Mouse (Mus musculus): ENCODE data around the gene Npb. TPM values are rescaled to one million over a fixed set of nuclear protein-coding genes. Genes with fewer than 3 reads are reported as not detected.

Npb gene
- polyA plus RNA-seq (2021; fragmentation: Nextera tagmentation), result 2.9 and 3.2 TPM in 2 replicates
- long read RNA-seq, experiment 1, result 0 reads
- long read RNA-seq, experiment 2, result 0 reads

DNA sequence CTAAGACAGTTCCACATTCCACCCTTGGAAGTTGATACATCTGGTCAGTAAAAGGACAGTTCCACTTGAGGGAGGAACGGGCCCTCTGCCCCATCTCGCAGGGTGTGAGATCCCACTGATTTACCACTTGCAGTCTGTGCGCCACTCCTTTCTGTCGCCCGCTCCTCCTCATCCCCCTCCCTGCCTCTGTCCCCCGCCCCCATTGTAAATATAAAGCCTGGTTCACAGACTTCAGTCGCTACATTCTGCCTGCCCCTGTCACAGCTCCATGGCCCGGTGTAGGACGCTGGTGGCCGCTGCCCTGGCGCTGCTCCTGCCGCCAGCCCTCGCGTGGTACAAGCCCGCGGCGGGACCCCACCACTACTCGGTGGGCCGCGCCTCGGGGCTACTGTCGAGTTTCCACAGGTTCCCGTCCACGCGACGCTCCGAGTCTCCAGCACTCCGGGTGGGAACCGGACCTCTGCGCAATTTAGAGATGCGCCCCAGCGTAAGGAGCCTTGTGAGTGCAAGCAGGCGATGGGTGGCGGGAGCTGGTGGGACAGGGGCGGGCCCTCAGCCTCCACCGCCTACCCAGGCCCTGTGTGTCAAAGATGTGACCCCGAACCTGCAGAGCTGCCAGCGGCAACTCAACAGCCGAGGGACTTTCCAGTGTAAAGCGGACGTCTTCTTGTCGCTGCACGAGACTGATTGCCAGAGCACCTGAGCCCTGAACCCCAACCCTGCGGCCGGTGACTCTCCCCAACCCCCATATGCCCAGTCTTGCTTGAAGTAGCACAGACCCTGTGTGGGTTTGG, at the start of gene Npb:
Npb (plus strand) TSS at position 237 of the 794 bp plus-strand sequence.

GRCm38 (mm10) chr11:120572752-120573584, 35.3 kb upstream of the Npb start, which contains the start of gene P4hb:
TSS of gene P4hb (minus strand) at chr11:120573253.

DNA sequence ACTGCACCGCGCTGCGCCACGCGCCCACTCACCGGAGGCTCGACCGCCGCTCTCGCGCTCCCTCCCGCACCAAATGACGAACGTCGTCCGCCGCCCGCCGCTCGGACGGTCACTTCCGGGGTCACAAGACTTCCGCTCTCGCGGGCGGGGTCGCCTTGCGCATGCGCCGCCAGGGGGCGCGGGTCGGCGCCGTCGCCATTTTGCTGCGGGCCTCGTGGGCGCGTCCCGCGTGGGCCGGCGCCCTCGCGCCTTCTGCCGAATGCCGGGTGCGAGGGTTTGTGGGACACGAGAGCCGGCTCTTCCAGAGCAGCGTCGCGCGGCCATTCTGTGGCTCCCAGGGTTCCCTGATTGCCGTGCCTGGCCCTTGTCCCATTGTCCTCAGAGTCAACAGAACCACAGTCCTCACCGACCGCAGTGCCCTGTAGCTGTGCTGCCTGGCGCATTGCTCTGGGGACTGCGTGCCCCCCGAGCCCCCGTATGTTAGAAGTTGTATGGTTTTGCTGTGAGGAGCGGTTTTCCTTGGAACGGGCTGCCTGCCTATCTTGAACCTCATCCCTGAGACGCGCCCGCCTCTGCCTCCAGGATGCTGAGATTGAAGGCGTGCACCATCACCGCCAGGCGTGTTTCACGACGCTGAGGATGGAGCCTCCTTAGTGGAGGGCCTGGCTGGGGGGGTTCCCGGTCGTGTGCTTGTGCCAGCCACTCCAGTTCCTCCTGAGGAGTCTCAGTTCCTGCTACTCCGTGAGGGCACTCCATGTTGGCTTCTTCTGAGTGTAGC, 26.6 kb upstream of the Npb start, which contains the start of gene Arhgdia:
Arhgdia (minus strand) TSS at position 135 of the 778 bp plus-strand sequence.

DNA sequence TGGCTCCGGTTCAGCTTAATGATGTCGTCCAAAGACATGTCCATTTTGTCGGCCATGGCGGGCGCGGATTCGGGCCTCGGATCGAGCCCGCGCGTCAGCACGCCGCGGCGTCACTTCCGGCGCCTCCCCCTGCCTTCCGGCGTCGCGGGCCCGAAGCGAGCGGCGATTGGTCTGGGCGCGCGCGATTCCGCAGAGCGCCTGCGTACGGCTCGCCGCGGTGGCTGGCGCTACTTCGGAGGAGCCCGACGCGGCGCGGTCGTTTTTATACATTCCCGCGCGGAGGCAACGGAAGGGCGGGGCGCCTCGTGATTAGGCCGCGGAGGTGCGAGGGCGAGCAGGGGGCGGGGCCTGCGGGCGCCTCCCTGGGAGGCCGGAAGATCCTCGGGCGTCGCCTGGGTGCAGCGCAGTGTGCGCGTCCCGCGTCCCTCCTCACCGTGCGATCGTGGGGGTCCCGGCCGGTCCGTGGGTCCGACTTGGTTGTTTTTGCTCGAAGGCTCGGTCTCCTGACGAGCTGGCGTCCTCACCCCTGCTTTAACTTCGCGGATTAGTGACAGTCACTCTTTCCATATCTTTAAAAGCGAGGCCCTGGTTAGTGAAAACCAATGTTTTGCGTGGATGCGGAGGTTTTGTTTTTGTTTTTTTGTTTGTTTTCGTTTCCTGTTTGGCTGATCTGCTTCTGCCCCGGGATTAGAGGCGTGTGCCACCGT, 9.8 kb upstream of the Npb start, which contains the start of the genes Alyref and Anapc11:
Alyref (minus strand) TSS at position 83 of the 707 bp plus-strand sequence.
Anapc11 (plus strand) TSS at position 139 of the 707 bp plus-strand sequence.

GRCm38 (mm10) chr11:120617519-120618112, 9.3 kb downstream of the Npb start, which contains the start of gene Pcyt2:
TSS of gene Pcyt2 (minus strand) at chr11:120617936.

GRCm38 (mm10) chr11:120625152-120625775, 17.0 kb downstream of the Npb start, which contains the start of gene Sirt7:
TSS of gene Sirt7 (minus strand) at chr11:120625240.

GRCm38 (mm10) chr11:120633520-120634343, 25.5 kb downstream of the Npb start, which contains the start of gene Mafg:
TSS of gene Mafg (minus strand) at chr11:120633600.

DNA sequence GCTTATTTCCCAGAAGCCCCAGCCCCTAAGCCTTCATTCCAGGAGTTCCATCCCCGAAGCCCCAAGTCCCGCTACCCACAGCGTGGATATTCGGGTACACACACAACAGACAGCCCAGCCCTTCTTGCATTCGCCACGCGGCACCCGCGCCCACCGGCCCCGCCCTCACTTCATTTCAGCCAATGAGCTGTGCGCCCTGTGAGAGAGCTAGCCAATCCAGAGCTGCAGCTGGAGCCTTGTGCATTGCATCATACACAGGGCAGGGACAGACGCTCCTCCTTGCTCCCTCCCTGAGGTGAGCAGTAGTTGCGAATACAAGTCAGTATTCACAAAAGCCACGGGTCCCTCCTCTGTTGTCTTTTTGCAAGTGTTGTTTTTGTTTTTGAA, 35.3 kb downstream of the Npb start, which contains the start of gene Pycr1:
Pycr1 (minus strand) TSS at position 169 of the 387 bp plus-strand sequence.

DNA sequence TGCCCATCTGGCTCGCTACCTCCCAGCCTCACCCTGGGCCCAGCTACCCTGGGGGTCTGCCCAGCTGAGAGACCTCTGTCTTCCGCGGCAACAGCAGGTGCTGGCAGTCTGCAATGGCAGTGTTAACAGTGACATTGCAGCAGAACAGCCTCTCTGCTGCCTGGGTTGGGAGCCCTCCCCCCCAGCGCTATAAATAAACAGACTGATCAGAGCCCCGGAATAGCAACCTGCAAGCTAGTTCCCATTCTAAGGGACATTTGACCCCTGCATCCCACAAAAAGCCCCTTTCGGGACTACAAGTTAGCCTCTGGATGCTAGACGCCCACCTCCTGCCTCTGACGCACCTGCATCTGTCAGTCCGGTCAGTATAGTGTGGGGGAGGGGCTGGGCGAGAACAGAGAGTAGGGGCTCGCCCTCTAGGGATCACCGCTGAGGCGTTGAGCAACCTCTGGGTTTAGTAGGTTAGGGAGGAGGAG, 39.8 kb downstream of the Npb start, which contains the start of gene Myadml2:
Myadml2 (minus strand) TSS at position 158 of the 476 bp plus-strand sequence.

Small RNA genes lying within 50 kb of the gene (microRNA-seq; reads per million reads assigned to microRNA genes)
- gene Mir6936, result 7.5 reads per million, percentile 26 among the genes with 10 or more reads in this experiment

Other genes starting within 250 kb of the Npb start
- 1.6 TPM in 2 replicates for gene Fscn2, start 246.9 kb upstream of the Npb start, polyA plus RNA-seq (2021; fragmentation: Nextera tagmentation)
- 8.4 and 9.4 TPM in 2 replicates for gene Faap100, start 229.7 kb upstream of the Npb start, polyA plus RNA-seq (2021; fragmentation: Nextera tagmentation)
- 5.8 and 6.1 TPM in 2 replicates for gene Nploc4, start 170.8 kb upstream of the Npb start, polyA plus RNA-seq (2021; fragmentation: Nextera tagmentation)
- gene Tspan10, start 165.8 kb upstream of the Npb start, polyA plus RNA-seq (2021; fragmentation: Nextera tagmentation), result 0.21 TPM in 1 of 2 replicates, not detected in the other
- 0.58 and 1.0 TPM in 2 replicates for gene Pde6g, start 155.0 kb upstream of the Npb start, polyA plus RNA-seq (2021; fragmentation: Nextera tagmentation)
- 31.7 and 34.6 TPM in 2 replicates for gene Oxld1, start 150.4 kb upstream of the Npb start, polyA plus RNA-seq (2021; fragmentation: Nextera tagmentation)
- 29.5 and 39.5 TPM in 2 replicates for gene Ccdc137, start 150.4 kb upstream of the Npb start, polyA plus RNA-seq (2021; fragmentation: Nextera tagmentation)
- gene Arl16, start 140.9 kb upstream of the Npb start, polyA plus RNA-seq (2021; fragmentation: Nextera tagmentation), result 87.8 and 95.3 TPM in 2 replicates
- 104 and 110 TPM in 2 replicates for gene Mrpl12, start 123.9 kb upstream of the Npb start, polyA plus RNA-seq (2021; fragmentation: Nextera tagmentation)
- 13.3 and 13.5 TPM in 2 replicates for gene Slc25a10, start 116.6 kb upstream of the Npb start, polyA plus RNA-seq (2021; fragmentation: Nextera tagmentation)
- gene Gcgr, start 77.8 kb upstream of the Npb start, polyA plus RNA-seq (2021; fragmentation: Nextera tagmentation), result 0.06 TPM in 1 of 2 replicates, not detected in the other
- 224 and 238 TPM in 2 replicates for gene Mcrip1, start 58.8 kb upstream of the Npb start, polyA plus RNA-seq (2021; fragmentation: Nextera tagmentation)
- gene Ppp1r27, start 57.3 kb upstream of the Npb start, polyA plus RNA-seq (2021; fragmentation: Nextera tagmentation), result not detected in 2 replicates
- 126 and 135 TPM in 2 replicates for gene P4hb, start 35.2 kb upstream of the Npb start, polyA plus RNA-seq (2021; fragmentation: Nextera tagmentation)
- 199 and 207 TPM in 2 replicates for gene Arhgdia, start 26.9 kb upstream of the Npb start, polyA plus RNA-seq (2021; fragmentation: Nextera tagmentation)
- gene Alyref, start 10.1 kb upstream of the Npb start, polyA plus RNA-seq (2021; fragmentation: Nextera tagmentation), result 8.1 and 9.0 TPM in 2 replicates
- gene Anapc11, start 10.1 kb upstream of the Npb start, polyA plus RNA-seq (2021; fragmentation: Nextera tagmentation), result 89.9 and 107 TPM in 2 replicates
- gene Pcyt2, start 9.5 kb downstream of the Npb start, polyA plus RNA-seq (2021; fragmentation: Nextera tagmentation), result 107 and 110 TPM in 2 replicates
- 18.0 and 18.2 TPM in 2 replicates for gene Sirt7, start 16.8 kb downstream of the Npb start, polyA plus RNA-seq (2021; fragmentation: Nextera tagmentation)
- gene Mafg, start 25.1 kb downstream of the Npb start, polyA plus RNA-seq (2021; fragmentation: Nextera tagmentation), result 12.7 and 13.4 TPM in 2 replicates
- 3.6 and 4.8 TPM in 2 replicates for gene Pycr1, start 35.3 kb downstream of the Npb start, polyA plus RNA-seq (2021; fragmentation: Nextera tagmentation)
- 3.6 and 4.0 TPM in 2 replicates for gene Myadml2, start 39.7 kb downstream of the Npb start, polyA plus RNA-seq (2021; fragmentation: Nextera tagmentation)
- 0.49 and 1.1 TPM in 2 replicates for gene Notum, start 52.7 kb downstream of the Npb start, polyA plus RNA-seq (2021; fragmentation: Nextera tagmentation)
- 44.3 and 52.2 TPM in 2 replicates for gene Aspscr1, start 64.5 kb downstream of the Npb start, polyA plus RNA-seq (2021; fragmentation: Nextera tagmentation)
- 64.8 and 72.5 TPM in 2 replicates for gene Cenpx, start 105.3 kb downstream of the Npb start, polyA plus RNA-seq (2021; fragmentation: Nextera tagmentation)
- gene Lrrc45, start 105.4 kb downstream of the Npb start, polyA plus RNA-seq (2021; fragmentation: Nextera tagmentation), result 5.4 and 6.0 TPM in 2 replicates
- gene Rac3, start 113.0 kb downstream of the Npb start, polyA plus RNA-seq (2021; fragmentation: Nextera tagmentation), result 40.8 and 52.4 TPM in 2 replicates
- gene Dcxr, start 118.8 kb downstream of the Npb start, polyA plus RNA-seq (2021; fragmentation: Nextera tagmentation), result 31.5 TPM in 2 replicates
- gene Cbr2, start 123.6 kb downstream of the Npb start, polyA plus RNA-seq (2021; fragmentation: Nextera tagmentation), result 0.85 and 1.5 TPM in 2 replicates
- 0.48 and 1.6 TPM in 2 replicates for gene Hmga1b, start 154.3 kb downstream of the Npb start, polyA plus RNA-seq (2021; fragmentation: Nextera tagmentation)
- 47.1 and 63.6 TPM in 2 replicates for gene Rfng, start 175.7 kb downstream of the Npb start, polyA plus RNA-seq (2021; fragmentation: Nextera tagmentation)
- gene Gps1, start 175.8 kb downstream of the Npb start, polyA plus RNA-seq (2021; fragmentation: Nextera tagmentation), result 257 and 261 TPM in 2 replicates
- 35.9 and 39.6 TPM in 2 replicates for gene Dus1l, start 187.9 kb downstream of the Npb start, polyA plus RNA-seq (2021; fragmentation: Nextera tagmentation)
- 45.4 and 45.9 TPM in 2 replicates for gene Fasn, start 216.1 kb downstream of the Npb start, polyA plus RNA-seq (2021; fragmentation: Nextera tagmentation)